Mouse (Mus musculus) bone marrow, adult 2 months (tissue): ENCODE data around the gene Cyb5r3.

Experiments used
- CTCF ChIP-seq: fragments of 200-500 bp; IDR thresholded peaks from 2 replicates; pipeline ENCODE4 v1.5.1; 2011; ENCODE audit warnings: low read length, control low read depth; ENCODE audit not compliant: control insufficient read depth, insufficient read depth
- POLR2A ChIP-seq: fragments of 200-500 bp; IDR thresholded peaks from 2 replicates; pipeline ENCODE4 v1.6.1; 2011; ENCODE audit warnings: low read depth, mild to moderate bottlenecking, control low read depth, low read length, borderline replicate concordance; ENCODE audit not compliant: control insufficient read depth

DNA sequence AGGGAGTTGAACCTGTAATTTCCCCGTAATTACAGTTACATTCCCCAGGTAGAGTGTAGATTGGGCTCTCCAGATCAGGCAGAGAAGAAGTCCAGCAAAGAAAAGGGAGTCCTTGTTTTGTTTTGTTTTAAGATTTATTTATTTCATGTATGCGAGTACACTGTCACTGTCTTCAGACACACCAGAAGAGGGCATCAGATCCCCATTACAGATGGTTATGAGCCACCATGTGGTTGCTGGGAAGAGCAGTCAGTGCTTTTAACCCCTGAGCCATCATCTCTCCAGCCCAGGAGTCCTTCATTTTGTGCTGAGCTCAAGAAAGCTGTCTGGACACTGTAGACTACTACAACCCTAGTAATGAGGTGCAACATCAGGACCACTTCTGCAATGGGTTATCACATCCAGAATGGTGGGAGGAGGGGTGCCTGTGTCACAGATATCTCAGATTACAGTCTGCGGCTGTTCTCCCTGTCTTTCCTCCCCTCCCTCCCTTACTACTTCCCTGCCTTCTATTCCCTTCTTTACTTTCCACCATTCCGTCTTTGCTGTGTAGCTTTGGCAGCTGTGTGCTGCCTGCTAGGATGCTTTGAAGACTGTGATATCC is 36.8 kb upstream of the Cyb5r3 start:
- TF ChIP-seq POLR2A = no peak
- TF ChIP-seq CTCF = no peak
